Mouse (Mus musculus) MEL (cell line): ENCODE measurements at regions not wholly inside any gene's neighbourhood (a gene's known extent, or its start where the extent isn't known, plus 50 kb on each side); places are given as distances from the start of the nearest gene placed in this dataset.

Experiments
- BHLHE40 ChIP-seq: IDR thresholded peaks from 2 replicates; pipeline ENCODE4 v1.6.1; 2012; ENCODE audit warnings: low read depth, mild to moderate bottlenecking, inconsistent platforms, low read length, improper control_type of control experiment, borderline replicate concordance
- CTCF ChIP-seq, 3 experiments: IDR thresholded peaks in 2 of 3; conservative IDR thresholded peaks in 1 of 3; 2 replicates each; pipeline ENCODE4 v1.5.1; 2011 to 2012; ENCODE audit warnings: low read length in 3 of 3, low read depth in 2 of 3, mild to moderate bottlenecking in 2 of 3, improper control_type of control experiment in 1 of 3, inconsistent platforms in 1 of 3, mixed read lengths in 1 of 3, moderate library complexity in 1 of 3; ENCODE audit not compliant: control insufficient read depth in 1 of 3, insufficient read depth in 1 of 3, poor library complexity in 1 of 3, severe bottlenecking in 1 of 3
- EP300 ChIP-seq, 2 experiments: IDR thresholded peaks; 2 replicates each; pipeline ENCODE4 v1.6.1; 2011; ENCODE audit warnings: improper control_type of control experiment in 2 of 2, low read length in 2 of 2, low read depth in 1 of 2, mild to moderate bottlenecking in 1 of 2
- KAT2A ChIP-seq: conservative IDR thresholded peaks from 2 replicates; pipeline ENCODE4 v1.6.1; 2012; ENCODE audit warnings: low read depth, low read length, improper control_type of control experiment, inconsistent platforms
- MAFK ChIP-seq: IDR thresholded peaks from 2 replicates; pipeline ENCODE4 v1.6.1; 2011; ENCODE audit warnings: low read depth, mild to moderate bottlenecking, low read length, improper control_type of control experiment, borderline replicate concordance
- MAX ChIP-seq: IDR thresholded peaks from 2 replicates; pipeline ENCODE4 v1.6.1; 2011; ENCODE audit warnings: low read length, improper control_type of control experiment
- MYB ChIP-seq: IDR thresholded peaks from 2 replicates; pipeline ENCODE4 v1.6.1; 2011; ENCODE audit warnings: mild to moderate bottlenecking, low read depth, low read length, improper control_type of control experiment
- NRF1 ChIP-seq: IDR thresholded peaks from 2 replicates; pipeline ENCODE4 v1.6.1; 2014; ENCODE audit warnings: low read depth, mild to moderate bottlenecking, inconsistent platforms, low read length, improper control_type of control experiment, moderate library complexity; ENCODE audit not compliant: poor library complexity, insufficient read depth, severe bottlenecking
- POLR2A ChIP-seq, 2 experiments: IDR thresholded peaks; 2 replicates each; pipeline ENCODE4 v1.6.1; 2011 to 2012; ENCODE audit warnings: low read length in 2 of 2, mild to moderate bottlenecking in 2 of 2, control low read depth in 1 of 2, improper control_type of control experiment in 1 of 2, low read depth in 1 of 2, moderate library complexity in 1 of 2; ENCODE audit not compliant: control insufficient read depth in 1 of 2, insufficient read depth in 1 of 2, poor library complexity in 1 of 2
- ZC3H11A ChIP-seq: IDR thresholded peaks from 2 replicates; pipeline ENCODE4 v1.6.1; 2012; ENCODE audit warnings: low read depth, mild to moderate bottlenecking, inconsistent platforms, low read length, improper control_type of control experiment

DNA sequence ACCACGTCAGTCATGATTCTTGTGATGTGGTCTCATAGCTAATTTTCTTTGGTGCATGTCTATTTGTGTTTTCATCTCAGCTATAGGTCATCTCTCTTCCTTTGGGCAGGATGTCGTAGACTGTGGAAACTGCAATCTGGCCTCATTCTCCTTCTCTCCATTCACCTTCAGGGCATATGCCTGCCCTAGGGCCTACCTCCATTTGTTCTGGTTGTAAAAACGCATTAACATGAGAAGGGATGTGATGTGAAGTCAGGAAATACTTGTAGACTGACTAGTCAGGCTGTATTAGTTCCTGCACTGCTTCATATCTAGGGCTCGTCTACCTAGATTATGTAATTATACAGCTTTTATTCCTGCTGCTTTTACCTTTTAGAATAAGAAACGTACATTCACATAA, 1227.4 kb upstream of the Gm38303 start:
- TF ChIP-seq ZC3H11A (no peak), CTCF (IDR thresholded peaks at IDR 0.05 in 2 of 3, conservative IDR thresholded peaks at IDR 0.05 in 1 of 3; ENCODE audit: control insufficient read depth in 1 of 3, insufficient read depth in 1 of 3, low read depth in 2 of 3, low read length in 3 of 3, poor library complexity in 1 of 3, severe bottlenecking in 1 of 3) (no peak), KAT2A (no peak), POLR2A (IDR thresholded peaks at IDR 0.05; ENCODE audit: control insufficient read depth in 1 of 2, insufficient read depth in 1 of 2, low read depth in 1 of 2, low read length in 2 of 2, poor library complexity in 1 of 2) (no peak), NRF1 (no peak), BHLHE40 (no peak), EP300 (IDR thresholded peaks at IDR 0.05; ENCODE audit: low read depth in 1 of 2, low read length in 2 of 2) (no peak), MAFK (no peak), MAX (no peak), MYB (no peak)
